Comparison of ENCODE assay signal across 28 mouse cellular contexts in the genomic region with DNA sequence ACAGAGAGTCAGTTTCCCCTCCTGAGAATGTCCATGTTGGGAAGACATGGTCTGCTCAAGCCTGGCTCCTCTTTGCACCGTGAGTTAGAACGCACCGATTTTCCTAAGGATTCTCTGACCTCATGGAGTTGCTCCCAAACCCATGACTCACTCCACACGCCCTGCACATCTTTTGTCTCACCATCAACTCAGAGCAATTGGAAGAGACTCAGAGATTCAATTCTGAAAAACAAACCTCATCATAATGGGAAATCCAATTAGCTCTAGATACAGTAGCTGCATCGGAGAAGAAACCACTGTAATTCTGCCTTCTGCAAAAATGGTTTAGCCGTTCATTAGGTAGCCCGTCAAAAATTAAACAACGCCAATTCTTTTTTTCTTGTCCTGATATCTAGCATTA.
"Had no signal": no experiment of that assay in that cellular context is flagged by ENCODE, and none has a peak within 500 bp of the region (broad histone marks: within the 10 kb centered on the region; RNA-seq: fewer than 3 reads in every experiment).

No protein-coding gene starts in this region.

- ATAC-seq: hindbrain, postnatal 0 days; intestine, embryonic 16.5 days; liver, postnatal 0 days had no signal

- H3K9me3 ChIP-seq: heart, embryonic 13.5 days; heart, embryonic 15.5 days; hindbrain, embryonic 15.5 days; kidney, embryonic 15.5 days; limb, embryonic 13.5 days; limb, embryonic 15.5 days; liver, embryonic 13.5 days; liver, embryonic 15.5 days had no signal

- H3K4me2 ChIP-seq: heart, embryonic 11.5 days; heart, embryonic 13.5 days; heart, embryonic 15.5 days; hindbrain, embryonic 15.5 days; kidney, embryonic 15.5 days; limb, embryonic 13.5 days; limb, embryonic 15.5 days; liver, embryonic 11.5 days; liver, embryonic 13.5 days; liver, embryonic 15.5 days had no signal

- H3K27me3 ChIP-seq: heart, embryonic 13.5 days; heart, embryonic 15.5 days; hindbrain, embryonic 15.5 days; kidney, embryonic 15.5 days; limb, embryonic 13.5 days; limb, embryonic 15.5 days; liver, embryonic 13.5 days; liver, embryonic 15.5 days had no signal

- H3K9ac ChIP-seq: heart, embryonic 13.5 days; heart, embryonic 15.5 days; hindbrain, embryonic 15.5 days; kidney, embryonic 15.5 days; limb, embryonic 13.5 days; limb, embryonic 15.5 days; liver, embryonic 13.5 days; liver, embryonic 15.5 days; liver, postnatal 0 days had no signal

- DNase-seq: gastrocnemius, postnatal 14 days; gastrocnemius, postnatal 36 days; heart, adult 11 months; heart, adult 2 months; heart, postnatal 14 days; heart, postnatal 36 days; kidney, adult 11 months; kidney, adult 2 months; kidney, adult 9 months; kidney, postnatal 14 days; kidney, postnatal 36 days; layer of hippocampus, adult 9-11 months; layer of hippocampus, postnatal 36 days; left cerebral cortex, postnatal 4 days; liver, embryonic 13.5 days; liver, postnatal 0 days had no signal

- H3K4me1 ChIP-seq: hindbrain, embryonic 15.5 days; kidney, embryonic 15.5 days; limb, embryonic 13.5 days; limb, embryonic 15.5 days; liver, embryonic 13.5 days; liver, embryonic 15.5 days had no signal

- H3K4me3 ChIP-seq: heart, adult 2 months; heart, embryonic 13.5 days; heart, embryonic 15.5 days; hindbrain, embryonic 15.5 days; kidney, embryonic 15.5 days; limb, embryonic 13.5 days; limb, embryonic 15.5 days; liver, embryonic 13.5 days; liver, embryonic 15.5 days had no signal

- H3K36me3 ChIP-seq: heart, embryonic 13.5 days; heart, embryonic 15.5 days; hindbrain, embryonic 15.5 days; kidney, embryonic 15.5 days; limb, embryonic 13.5 days; limb, embryonic 15.5 days; liver, embryonic 13.5 days; liver, embryonic 15.5 days had no signal

- H3K27ac ChIP-seq: heart, adult 2 months; heart, embryonic 13.5 days; heart, embryonic 15.5 days; hindbrain, embryonic 15.5 days; hindbrain, postnatal 0 days; kidney, embryonic 15.5 days; kidney, postnatal 0 days; limb, embryonic 13.5 days; limb, embryonic 15.5 days; liver, embryonic 13.5 days; liver, embryonic 15.5 days had no signal
